Mouse (Mus musculus): Measurements from ENCODE around the gene Odf3l1.

GRCm38 (mm10) chr9:56869552-56869951 is 5.1 kb upstream of the Odf3l1 start:
- TF ChIP-seq TCF12 (IDR thresholded peaks at IDR 0.05; ENCODE audit: low read depth, low read length): no peak
- TF ChIP-seq CTCF (conservative IDR thresholded peaks at IDR 0.05 in 1 of 2, IDR thresholded peaks at IDR 0.05 in 1 of 2; ENCODE audit: low read depth in 2 of 2, low read length in 2 of 2): no peak
- no peak for TF ChIP-seq HCFC1 (IDR thresholded peaks at IDR 0.05; ENCODE audit: low read depth, low read length)
- no peak for TF ChIP-seq JUND (conservative IDR thresholded peaks at IDR 0.05; ENCODE audit: low read depth, low read length)
- TF ChIP-seq ZKSCAN1 (IDR thresholded peaks at IDR 0.05; ENCODE audit: borderline replicate concordance, low read depth, low read length): no peak
- TF ChIP-seq USF1 (IDR thresholded peaks at IDR 0.05; ENCODE audit: low read depth, low read length): no peak
- TF ChIP-seq MYC (IDR thresholded peaks at IDR 0.05; ENCODE audit: low read depth, low read length): no peak

All from CH12.LX (cell line).